Mouse (Mus musculus): Measurements from ENCODE around the gene Ptprd. TPM values are rescaled to one million over a fixed set of nuclear protein-coding genes. Genes with fewer than 3 reads are reported as not detected.

The Ptprd gene
- polyA plus RNA-seq, 1 experiment from 2014 or later = 10.9 TPM

- Histone ChIP-seq H3K27ac (no peak overlapping the region), H3K9me3 (no peaks in the 10 kb centered on the region), H3K27me3 (ENCODE audit: insufficient read depth, poor library complexity, severe bottlenecking) (no peaks in the 10 kb centered on the region), H3K36me3 (no peaks in the 10 kb centered on the region), H3K4me3 (no peak overlapping the region), H3K4me1 (no peaks in the 10 kb centered on the region)
- no peak for DNase-seq (ENCODE audit: low spot score)
- WGBS = 93% methylated on average over 1 of the region's 1 CpGs
Observed at GRCm38 (mm10) chr4:76215141-76215540, 1996.6 kb downstream of the Ptprd start.

- no peak overlapping the region for H3K4me3 ChIP-seq
- no peaks in the 10 kb centered on the region for H3K27me3 ChIP-seq (ENCODE audit: insufficient read depth, poor library complexity, severe bottlenecking)
- no peak for DNase-seq (ENCODE audit: low spot score)
- H3K9me3 ChIP-seq = no peaks in the 10 kb centered on the region
- 51% methylated on average over 1 of the region's 1 CpGs for WGBS
- H3K27ac ChIP-seq = no peak overlapping the region
- H3K4me1 ChIP-seq = peaks cover 4% of the 10 kb centered on the region
- H3K36me3 ChIP-seq = no peaks in the 10 kb centered on the region
Observed at GRCm38 (mm10) chr4:76199321-76199720, 2012.4 kb downstream of the Ptprd start.

GRCm38 (mm10) chr4:76194762-76195161, 2017.0 kb downstream of the Ptprd start:
- DNase-seq (ENCODE audit: low spot score) = no peak
- no peaks in the 10 kb centered on the region for H3K9me3 ChIP-seq
- WGBS = 89% methylated on average over 3 of the region's 3 CpGs
- no peaks in the 10 kb centered on the region for H3K36me3 ChIP-seq
- peaks cover 4% of the 10 kb centered on the region for H3K4me1 ChIP-seq
- no peaks in the 10 kb centered on the region for H3K27me3 ChIP-seq (ENCODE audit: insufficient read depth, poor library complexity, severe bottlenecking)
- no peak overlapping the region for H3K27ac ChIP-seq
- H3K4me3 ChIP-seq = no peak overlapping the region

GRCm38 (mm10) chr4:76193496-76193895, 2018.3 kb downstream of the Ptprd start:
- Histone ChIP-seq H3K27me3 (ENCODE audit: insufficient read depth, poor library complexity, severe bottlenecking) (no peaks in the 10 kb centered on the region), H3K4me3 (no peak overlapping the region), H3K27ac (no peak overlapping the region), H3K4me1 (peaks cover 4% of the 10 kb centered on the region), H3K36me3 (no peaks in the 10 kb centered on the region), H3K9me3 (no peaks in the 10 kb centered on the region)
- DNase-seq (ENCODE audit: low spot score) = no peak
- 83% methylated on average over 3 of the region's 3 CpGs for WGBS

GRCm38 (mm10) chr4:76192031-76192430, 2019.7 kb downstream of the Ptprd start:
- 92% methylated on average over 1 of the region's 1 CpGs for WGBS
- no peak overlapping the region for H3K27ac ChIP-seq
- no peaks in the 10 kb centered on the region for H3K36me3 ChIP-seq
- H3K27me3 ChIP-seq (ENCODE audit: insufficient read depth, poor library complexity, severe bottlenecking) = no peaks in the 10 kb centered on the region
- H3K9me3 ChIP-seq = no peaks in the 10 kb centered on the region
- H3K4me3 ChIP-seq = no peak overlapping the region
- no peak for DNase-seq (ENCODE audit: low spot score)
- no peaks in the 10 kb centered on the region; the same call in 1 of the 2 replicates for H3K4me1 ChIP-seq

- Histone ChIP-seq H3K36me3 (no peaks in the 10 kb centered on the region), H3K4me1 (no peaks in the 10 kb centered on the region), H3K9me3 (no peaks in the 10 kb centered on the region), H3K27ac (no peak overlapping the region), H3K27me3 (ENCODE audit: insufficient read depth, poor library complexity, severe bottlenecking) (no peaks in the 10 kb centered on the region), H3K4me3 (no peak overlapping the region)
- 51% methylated on average over 1 of the region's 1 CpGs for WGBS
- no peak for DNase-seq (ENCODE audit: low spot score)
Observed at GRCm38 (mm10) chr4:76190788-76191187, 2021.0 kb downstream of the Ptprd start.

- Histone ChIP-seq H3K27ac (no peak overlapping the region), H3K36me3 (no peaks in the 10 kb centered on the region), H3K4me3 (no peak overlapping the region), H3K27me3 (ENCODE audit: insufficient read depth, poor library complexity, severe bottlenecking) (no peaks in the 10 kb centered on the region), H3K9me3 (no peaks in the 10 kb centered on the region), H3K4me1 (no peaks in the 10 kb centered on the region)
- 89% methylated on average over 3 of the region's 3 CpGs for WGBS
- DNase-seq (ENCODE audit: low spot score) = no peak
Observed at GRCm38 (mm10) chr4:76183095-76183494, 2028.7 kb downstream of the Ptprd start.

GRCm38 (mm10) chr4:76179497-76179896, 2032.3 kb downstream of the Ptprd start:
- Histone ChIP-seq H3K27me3 (ENCODE audit: insufficient read depth, poor library complexity, severe bottlenecking) (no peaks in the 10 kb centered on the region), H3K4me1 (no peaks in the 10 kb centered on the region), H3K27ac (no peak overlapping the region), H3K4me3 (no peak overlapping the region), H3K9me3 (no peaks in the 10 kb centered on the region), H3K36me3 (no peaks in the 10 kb centered on the region)
- no peak for DNase-seq (ENCODE audit: low spot score)
- 83% methylated on average over 8 of the region's 8 CpGs for WGBS

GRCm38 (mm10) chr4:76175086-76175485, 2036.7 kb downstream of the Ptprd start:
- Histone ChIP-seq H3K36me3 (no peaks in the 10 kb centered on the region), H3K4me3 (no peak overlapping the region), H3K4me1 (no peaks in the 10 kb centered on the region), H3K27me3 (ENCODE audit: insufficient read depth, poor library complexity, severe bottlenecking) (no peaks in the 10 kb centered on the region), H3K9me3 (no peaks in the 10 kb centered on the region), H3K27ac (no peak overlapping the region)
- WGBS = 76% methylated on average over 1 of the region's 1 CpGs
- no peak for DNase-seq (ENCODE audit: low spot score)

GRCm38 (mm10) chr4:76155750-76156149, 2056.0 kb downstream of the Ptprd start:
- 80% methylated on average over 1 of the region's 1 CpGs for WGBS
- H3K4me1 ChIP-seq = no peaks in the 10 kb centered on the region
- H3K9me3 ChIP-seq = no peaks in the 10 kb centered on the region
- no peaks in the 10 kb centered on the region for H3K27me3 ChIP-seq (ENCODE audit: insufficient read depth, poor library complexity, severe bottlenecking)
- H3K27ac ChIP-seq = no peak overlapping the region
- no peak for DNase-seq (ENCODE audit: low spot score)
- H3K4me3 ChIP-seq = no peak overlapping the region
- no peaks in the 10 kb centered on the region for H3K36me3 ChIP-seq

GRCm38 (mm10) chr4:76154190-76154589, 2057.6 kb downstream of the Ptprd start:
- no peaks in the 10 kb centered on the region for H3K9me3 ChIP-seq
- no peaks in the 10 kb centered on the region for H3K27me3 ChIP-seq (ENCODE audit: insufficient read depth, poor library complexity, severe bottlenecking)
- 53% methylated on average over 2 of the region's 2 CpGs for WGBS
- H3K27ac ChIP-seq = no peak overlapping the region
- no peak overlapping the region for H3K4me3 ChIP-seq
- DNase-seq (ENCODE audit: low spot score) = no peak
- no peaks in the 10 kb centered on the region for H3K4me1 ChIP-seq
- H3K36me3 ChIP-seq = no peaks in the 10 kb centered on the region

GRCm38 (mm10) chr4:76144925-76145324, 2066.8 kb downstream of the Ptprd start:
- Histone ChIP-seq H3K36me3 (no peaks in the 10 kb centered on the region), H3K27me3 (ENCODE audit: insufficient read depth, poor library complexity, severe bottlenecking) (no peaks in the 10 kb centered on the region), H3K9me3 (no peaks in the 10 kb centered on the region), H3K27ac (no peak overlapping the region), H3K4me1 (no peaks in the 10 kb centered on the region), H3K4me3 (no peak overlapping the region)
- DNase-seq (ENCODE audit: low spot score) = no peak
- 88% methylated on average over 4 of the region's 4 CpGs for WGBS

GRCm38 (mm10) chr4:76144333-76144732, 2067.4 kb downstream of the Ptprd start:
- Histone ChIP-seq H3K27me3 (ENCODE audit: insufficient read depth, poor library complexity, severe bottlenecking) (no peaks in the 10 kb centered on the region), H3K27ac (no peak overlapping the region), H3K4me3 (no peak overlapping the region), H3K36me3 (no peaks in the 10 kb centered on the region), H3K4me1 (no peaks in the 10 kb centered on the region), H3K9me3 (no peaks in the 10 kb centered on the region)
- WGBS = 76% methylated on average over 2 of the region's 2 CpGs
- DNase-seq (ENCODE audit: low spot score) = no peak

- Histone ChIP-seq H3K4me1 (no peaks in the 10 kb centered on the region), H3K4me3 (no peak overlapping the region), H3K9me3 (no peaks in the 10 kb centered on the region), H3K27me3 (ENCODE audit: insufficient read depth, poor library complexity, severe bottlenecking) (no peaks in the 10 kb centered on the region), H3K27ac (no peak overlapping the region), H3K36me3 (no peaks in the 10 kb centered on the region)
- no peak for DNase-seq (ENCODE audit: low spot score)
- 75% methylated on average over 3 of the region's 3 CpGs for WGBS
Observed at GRCm38 (mm10) chr4:76137901-76138300, 2073.9 kb downstream of the Ptprd start.
